ENCODE assay signal across 29 mouse cellular contexts in the genomic region with DNA sequence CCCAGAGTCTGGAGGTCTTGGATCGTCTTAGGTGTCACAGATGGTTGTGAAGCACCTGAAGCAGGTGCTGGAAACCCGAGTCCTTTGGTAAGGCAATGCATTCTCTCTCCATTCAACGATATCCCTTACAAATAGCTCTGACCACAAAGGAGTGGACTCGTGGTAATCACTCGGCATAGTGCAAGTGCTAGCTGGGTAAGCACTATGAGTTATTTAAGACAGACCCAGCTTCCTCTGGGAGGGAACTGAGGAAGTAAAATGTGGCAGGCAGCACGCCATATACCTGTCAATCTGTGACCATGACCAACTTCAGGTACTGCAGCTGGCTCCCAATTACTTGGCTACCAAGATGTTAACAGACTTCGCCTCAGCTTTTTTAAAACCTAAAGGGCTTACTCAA. TPM values are rescaled to one million over a fixed set of nuclear protein-coding genes. Genes with fewer than 3 reads are reported as not detected.
DNase-seq lines count a peak whose midpoint lies in the region; ATAC-seq lines count a peak whose summit lies in the region.
"Had no signal": no experiment of that assay in that cellular context is flagged by ENCODE, and none has a peak within 500 bp of the region (broad histone marks: within the 10 kb centered on the region; RNA-seq: fewer than 3 reads in every experiment).

No protein-coding gene starts in this region.

- no peaks in the 10 kb centered on the region for H3K4me1 ChIP-seq in embryonic facial prominence, embryonic 14.5 days (ENCODE audit: control insufficient read depth, insufficient read depth, low read length)
- peaks cover 11% of the 10 kb centered on the region for H3K4me1 ChIP-seq in embryonic facial prominence, embryonic 10.5 days
- peaks cover 23% of the 10 kb centered on the region; the same call in 1 of the 2 replicates for H3K4me1 ChIP-seq in kidney, embryonic 16.5 days (ENCODE audit: insufficient read depth, low read length)
- H3K4me1 ChIP-seq: forebrain, embryonic 13.5 days; midbrain, embryonic 13.5 days; neural tube, embryonic 13.5 days had no signal

- no peak for DNase-seq in embryonic facial prominence, embryonic 14.5 days (ENCODE audit: low spot score)
- DNase-seq in embryonic facial prominence, embryonic 10.5 days (ENCODE audit: low spot score) = no peak
- DNase-seq in kidney, postnatal 10 days = no peak
- no peak for DNase-seq in urinary bladder, postnatal 36 days (ENCODE audit: low spot score in 2 of 2)
- DNase-seq: adrenal gland, adult 8-10 months; cerebellum, adult 11 months; cerebellum, adult 9-11 months; kidney, adult 18-20 months; liver; lung, adult 2 months; right cerebral cortex, postnatal 4 days had no signal

- 84% methylated on average over 7 of the region's 7 CpGs for WGBS in embryonic facial prominence, embryonic 14.5 days
- WGBS in embryonic facial prominence, embryonic 10.5 days = 90% methylated on average over 7 of the region's 7 CpGs
- 75% methylated on average over 7 of the region's 7 CpGs for WGBS in kidney, embryonic 16.5 days

- no peaks in the 10 kb centered on the region for H3K9me3 ChIP-seq in embryonic facial prominence, embryonic 14.5 days (ENCODE audit: control insufficient read depth, low read length)
- 0 out of 2 replicates have a peak, but pooled peaks cover 7% of the 10 kb centered on the region for H3K9me3 ChIP-seq in embryonic facial prominence, embryonic 10.5 days
- 0 out of 2 replicates have a peak, but pooled peaks cover 4% of the 10 kb centered on the region for H3K9me3 ChIP-seq in kidney, embryonic 16.5 days (ENCODE audit: low read length)
- H3K9me3 ChIP-seq: embryonic facial prominence, embryonic 15.5 days; forebrain, embryonic 13.5 days; G1E; heart, embryonic 10.5 days; midbrain, embryonic 13.5 days; neural tube, embryonic 13.5 days had no signal

- no peak overlapping the region for H3K4me3 ChIP-seq in embryonic facial prominence, embryonic 14.5 days (ENCODE audit: low read depth, low read length)
- H3K4me3 ChIP-seq in embryonic facial prominence, embryonic 10.5 days = no peak overlapping the region
- no peak overlapping the region for H3K4me3 ChIP-seq in kidney, embryonic 16.5 days (ENCODE audit: low read length)
- H3K4me3 ChIP-seq: embryonic facial prominence, embryonic 15.5 days; forebrain, embryonic 13.5 days; heart, embryonic 10.5 days; midbrain, embryonic 13.5 days; neural tube, embryonic 13.5 days had no signal

- no peaks in the 10 kb centered on the region for H3K27me3 ChIP-seq in embryonic facial prominence, embryonic 14.5 days (replicated peaks; ENCODE audit: control insufficient read depth, insufficient read depth, low read length)
- no peaks in the 10 kb centered on the region for H3K27me3 ChIP-seq in embryonic facial prominence, embryonic 10.5 days (replicated peaks; ENCODE audit: low read depth, poor library complexity, severe bottlenecking)
- no peaks in the 10 kb centered on the region for H3K27me3 ChIP-seq in kidney, embryonic 16.5 days (ENCODE audit: insufficient read depth, low read length)
- H3K27me3 ChIP-seq: embryonic facial prominence, embryonic 15.5 days; forebrain, embryonic 13.5 days; midbrain, embryonic 13.5 days; neural tube, embryonic 13.5 days had no signal

- no peak overlapping the region for H3K9ac ChIP-seq in embryonic facial prominence, embryonic 14.5 days (ENCODE audit: low read depth, low read length)
- H3K9ac ChIP-seq in kidney, embryonic 16.5 days (replicated peaks; ENCODE audit: low read length) = no peak overlapping the region
- H3K9ac ChIP-seq: embryonic facial prominence, embryonic 15.5 days; forebrain, embryonic 13.5 days; liver, embryonic 14.5 days; midbrain, embryonic 13.5 days; neural tube, embryonic 13.5 days had no signal

- H3K36me3 ChIP-seq in embryonic facial prominence, embryonic 14.5 days (ENCODE audit: control insufficient read depth, insufficient read depth, low read length) = peaks cover 47% of the 10 kb centered on the region
- H3K36me3 ChIP-seq in embryonic facial prominence, embryonic 10.5 days (replicated peaks) = peaks cover 49% of the 10 kb centered on the region
- peaks cover 33% of the 10 kb centered on the region for H3K36me3 ChIP-seq in kidney, embryonic 16.5 days (ENCODE audit: insufficient read depth, low read length)

- peak; percentile 26; the same call in 1 of the 2 replicates for ATAC-seq in embryonic facial prominence, embryonic 14.5 days (ENCODE audit: low read depth)
- ATAC-seq in kidney, embryonic 16.5 days (ENCODE audit: low FRiP score, low TSS enrichment) = no peak
- peak; percentile 33 for ATAC-seq in granulocyte monocyte progenitor cell, adult 5-6 weeks (replicated peaks; ENCODE audit: poor library complexity, severe bottlenecking)
- ATAC-seq in frontal cortex, adult (ENCODE audit: low TSS enrichment) = no peak
- ATAC-seq: forebrain, embryonic 13.5 days; hindbrain, embryonic 16.5 days; midbrain, embryonic 13.5 days had no signal

- H3K4me2 ChIP-seq in embryonic facial prominence, embryonic 14.5 days (ENCODE audit: low read depth, low read length) = no peak overlapping the region
- no peak overlapping the region for H3K4me2 ChIP-seq in kidney, embryonic 16.5 days (replicated peaks; ENCODE audit: low read depth, low read length)
- H3K4me2 ChIP-seq: embryonic facial prominence, embryonic 15.5 days; forebrain, embryonic 13.5 days; midbrain, embryonic 13.5 days; neural tube, embryonic 13.5 days had no signal

- no peak overlapping the region for H3K27ac ChIP-seq in embryonic facial prominence, embryonic 14.5 days (replicated peaks; ENCODE audit: low read depth, low read length)
- H3K27ac ChIP-seq in embryonic facial prominence, embryonic 10.5 days (replicated peaks) = no peak overlapping the region
- 0 out of 2 replicates have a peak overlapping the region, but pooled peaks have one; percentile 14 for H3K27ac ChIP-seq in kidney, embryonic 16.5 days (ENCODE audit: low read length)
- H3K27ac ChIP-seq: embryonic facial prominence, embryonic 15.5 days; forebrain, embryonic 13.5 days; heart, embryonic 10.5 days; kidney, postnatal 0 days; liver, embryonic 14.5 days; midbrain, embryonic 13.5 days; neural tube, embryonic 13.5 days had no signal

RNA-seq across cellular contexts. Expression of a gene that starts 14.3 kb away (rescaled TPM):
- polyA plus RNA-seq in embryonic facial prominence, embryonic 14.5 days (2014; fragmentation: Nextera tagmentation; extraction: Ambion mirVana) = 228 and 236 TPM in 2 replicates
- 203 and 215 TPM in 2 replicates for polyA plus RNA-seq in embryonic facial prominence, embryonic 10.5 days (2016; fragmentation: Nextera tagmentation; extraction: Ambion mirVana)
- 282 and 308 TPM in 2 replicates for polyA plus RNA-seq in kidney, embryonic 16.5 days (2015; fragmentation: Nextera tagmentation; extraction: Ambion mirVana)
- 105 and 132 TPM in 2 replicates for total RNA-seq in granulocyte monocyte progenitor cell, adult 5-6 weeks (2014; fragmentation: Nextera tagmentation)
- 38.0 and 58.6 TPM in 2 replicates for total RNA-seq in granulocyte monocyte progenitor cell, adult 5-6 weeks (2017)

RNA-seq across cellular contexts. Expression of a gene that starts 14.4 kb away (rescaled TPM):
- 1.0 and 6.8 TPM in 2 replicates for polyA plus RNA-seq in embryonic facial prominence, embryonic 14.5 days (2014; fragmentation: Nextera tagmentation; extraction: Ambion mirVana)
- 0.29 and 0.74 TPM in 2 replicates for polyA plus RNA-seq in embryonic facial prominence, embryonic 10.5 days (2016; fragmentation: Nextera tagmentation; extraction: Ambion mirVana)
- 0.69 and 0.70 TPM in 2 replicates for polyA plus RNA-seq in kidney, embryonic 16.5 days (2015; fragmentation: Nextera tagmentation; extraction: Ambion mirVana)
- not detected in 2 replicates for total RNA-seq in granulocyte monocyte progenitor cell, adult 5-6 weeks (2014; fragmentation: Nextera tagmentation)
- total RNA-seq in granulocyte monocyte progenitor cell, adult 5-6 weeks (2017) = 1.5 TPM in 1 of 2 replicates, not detected in the other
- total RNA-seq: adrenal gland, postnatal 4 days; gastrocnemius, adult 18-20 months; megakaryocyte-erythroid progenitor cell, adult 5-6 weeks had no signal
- polyA plus RNA-seq: G1E; heart, embryonic 10.5 days; intestine, embryonic 14.5 days; limb, embryonic 11.5 days; liver, embryonic 14.5 days; spleen, adult 2 months had no signal

RNA-seq across cellular contexts. Expression of a gene that starts 55.2 kb away (rescaled TPM):
- 1.8 and 2.0 TPM in 2 replicates for polyA plus RNA-seq in embryonic facial prominence, embryonic 14.5 days (2014; fragmentation: Nextera tagmentation; extraction: Ambion mirVana)
- 0.55 and 0.85 TPM in 2 replicates for polyA plus RNA-seq in embryonic facial prominence, embryonic 10.5 days (2016; fragmentation: Nextera tagmentation; extraction: Ambion mirVana)
- 0.28 and 0.75 TPM in 2 replicates for polyA plus RNA-seq in kidney, embryonic 16.5 days (2015; fragmentation: Nextera tagmentation; extraction: Ambion mirVana)
- total RNA-seq in granulocyte monocyte progenitor cell, adult 5-6 weeks (2014; fragmentation: Nextera tagmentation) = 0.34 TPM in 1 of 2 replicates, not detected in the other
- not detected in 2 replicates for total RNA-seq in granulocyte monocyte progenitor cell, adult 5-6 weeks (2017)

Comparison
In these comparisons a context has a peak if more than half of its experiments do, and no peak if none do; other contexts are left out.
1. ATAC-seq: peak in embryonic facial prominence, embryonic 14.5 days (single experiment) and granulocyte monocyte progenitor cell, adult 5-6 weeks (single experiment); none in kidney, embryonic 16.5 days (single experiment) and frontal cortex, adult (single experiment).